Mouse (Mus musculus): ENCODE results near the gene Ppp1r12a. TPM values are rescaled to one million over a fixed set of nuclear protein-coding genes. Genes with fewer than 3 reads are reported as not detected.

The Ppp1r12a gene
- polyA plus RNA-seq, 1 experiment from 2014 or later = 101 TPM

- H3K36me3 ChIP-seq (ENCODE audit: control insufficient read depth, insufficient read depth, low read length) = no peaks in the 10 kb centered on the region
Observed at GRCm38 (mm10) chr10:108174107-108174506, 12.1 kb downstream of the Ppp1r12a start.

DNA sequence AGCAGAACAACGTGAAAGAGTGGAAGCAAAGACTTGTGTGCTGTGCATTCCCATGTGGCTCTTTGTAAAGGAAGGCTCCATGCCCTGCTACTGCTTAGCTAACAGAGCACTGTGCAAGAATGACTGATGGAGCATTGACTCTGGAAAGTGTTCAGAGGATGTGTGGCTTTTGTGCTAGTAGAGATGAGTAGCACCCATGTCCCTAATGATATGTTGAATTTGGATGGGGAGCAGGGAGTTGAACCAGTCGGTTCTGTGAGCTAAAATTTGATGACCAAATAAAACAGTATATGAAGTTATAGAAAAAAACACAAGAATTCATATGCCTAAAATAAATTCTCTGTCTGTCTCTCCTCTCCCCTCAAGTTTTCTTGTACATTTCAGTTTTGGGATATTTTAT lies 13.9 kb downstream of the Ppp1r12a start:
- no peak overlapping the region for H3K27ac ChIP-seq (ENCODE audit: low read length)
- H3K36me3 ChIP-seq (ENCODE audit: control insufficient read depth, insufficient read depth, low read length) = no peaks in the 10 kb centered on the region
- ATAC-seq = no peak
- H3K27me3 ChIP-seq (replicated peaks; ENCODE audit: control insufficient read depth, insufficient read depth, low read length) = no peaks in the 10 kb centered on the region
- peaks cover 24% of the 10 kb centered on the region for H3K4me1 ChIP-seq (ENCODE audit: control insufficient read depth, insufficient read depth, low read length)
- H3K9me3 ChIP-seq (ENCODE audit: control insufficient read depth, low read length) = no peaks in the 10 kb centered on the region
- 65% methylated on average over 2 of the region's 2 CpGs for WGBS
- no peak overlapping the region for H3K4me2 ChIP-seq (ENCODE audit: low read depth, low read length)
- H3K9ac ChIP-seq (ENCODE audit: low read depth, low read length) = no peak overlapping the region
- H3K4me3 ChIP-seq (ENCODE audit: low read length) = no peak overlapping the region

More at GRCm38 (mm10) chr10:108174107-108174506, 12.1 kb downstream of the Ppp1r12a start:
- H3K27ac ChIP-seq (ENCODE audit: low read length) = no peak overlapping the region
- 75% methylated on average over 5 of the region's 5 CpGs for WGBS
- H3K4me3 ChIP-seq (ENCODE audit: low read length) = no peak overlapping the region
- H3K9ac ChIP-seq (ENCODE audit: low read depth, low read length) = no peak overlapping the region
- no peaks in the 10 kb centered on the region for H3K27me3 ChIP-seq (replicated peaks; ENCODE audit: control insufficient read depth, insufficient read depth, low read length)
- no peak overlapping the region for H3K4me2 ChIP-seq (ENCODE audit: low read depth, low read length)
- no peaks in the 10 kb centered on the region for H3K9me3 ChIP-seq (ENCODE audit: control insufficient read depth, low read length)
- peaks cover 25% of the 10 kb centered on the region for H3K4me1 ChIP-seq (ENCODE audit: control insufficient read depth, insufficient read depth, low read length)
- peak; percentile 49 for ATAC-seq

- Histone ChIP-seq H3K36me3 (ENCODE audit: control insufficient read depth, insufficient read depth, low read length) (no peaks in the 10 kb centered on the region), H3K4me1 (ENCODE audit: control insufficient read depth, insufficient read depth, low read length) (peaks cover 10% of the 10 kb centered on the region), H3K9ac (ENCODE audit: low read depth, low read length) (no peak overlapping the region), H3K27me3 (replicated peaks; ENCODE audit: control insufficient read depth, insufficient read depth, low read length) (no peaks in the 10 kb centered on the region), H3K9me3 (ENCODE audit: control insufficient read depth, low read length) (no peaks in the 10 kb centered on the region), H3K4me2 (ENCODE audit: low read depth, low read length) (no peak overlapping the region), H3K4me3 (ENCODE audit: low read length) (no peak overlapping the region), H3K27ac (ENCODE audit: low read length) (no peak overlapping the region)
- WGBS = 88% methylated on average over 6 of the region's 6 CpGs
- no peak for ATAC-seq
Observed at GRCm38 (mm10) chr10:108178285-108178848, 16.4 kb downstream of the Ppp1r12a start.

DNA sequence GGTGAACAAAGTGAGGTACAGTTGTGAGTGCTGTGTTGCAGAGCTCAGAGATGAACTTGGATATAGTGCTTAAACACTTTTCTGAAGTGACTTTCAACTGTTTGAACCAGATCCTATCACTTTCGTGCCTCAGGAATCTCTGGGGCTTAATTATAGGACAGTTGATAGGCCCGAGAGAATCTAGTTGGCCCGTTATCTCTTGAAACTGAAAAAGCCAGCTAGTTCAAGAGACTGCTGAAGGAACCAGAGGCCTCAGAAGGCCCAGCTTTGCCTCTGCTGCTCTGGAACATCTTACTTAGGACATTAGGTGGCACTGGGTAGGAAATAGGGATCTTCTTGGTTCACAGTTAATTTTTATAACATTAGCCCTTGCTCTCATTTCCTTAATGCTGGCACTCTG lies 17.4 kb downstream of the Ppp1r12a start:
- no peaks in the 10 kb centered on the region for H3K27me3 ChIP-seq (replicated peaks; ENCODE audit: control insufficient read depth, insufficient read depth, low read length)
- H3K4me2 ChIP-seq (ENCODE audit: low read depth, low read length) = no peak overlapping the region
- no peak overlapping the region for H3K27ac ChIP-seq (ENCODE audit: low read length)
- WGBS = 58% methylated on average over 3 of the region's 3 CpGs
- no peak overlapping the region for H3K4me3 ChIP-seq (ENCODE audit: low read length)
- H3K36me3 ChIP-seq (ENCODE audit: control insufficient read depth, insufficient read depth, low read length) = no peaks in the 10 kb centered on the region
- H3K9me3 ChIP-seq (ENCODE audit: control insufficient read depth, low read length) = no peaks in the 10 kb centered on the region
- H3K4me1 ChIP-seq (ENCODE audit: control insufficient read depth, insufficient read depth, low read length) = peaks cover 5% of the 10 kb centered on the region; the same call in 1 of the 2 replicates
- H3K9ac ChIP-seq (ENCODE audit: low read depth, low read length) = no peak overlapping the region
- ATAC-seq = no peak

GRCm38 (mm10) chr10:108180313-108180712 lies 18.3 kb downstream of the Ppp1r12a start:
- H3K9ac ChIP-seq (ENCODE audit: low read depth, low read length) = no peak overlapping the region

GRCm38 (mm10) chr10:108181893-108182292 lies 19.9 kb downstream of the Ppp1r12a start:
- Histone ChIP-seq H3K27me3 (replicated peaks; ENCODE audit: control insufficient read depth, insufficient read depth, low read length) (no peaks in the 10 kb centered on the region), H3K27ac (ENCODE audit: low read length) (no peak overlapping the region), H3K4me1 (ENCODE audit: control insufficient read depth, insufficient read depth, low read length) (peaks cover 6% of the 10 kb centered on the region; the same call in 1 of the 2 replicates), H3K36me3 (ENCODE audit: control insufficient read depth, insufficient read depth, low read length) (no peaks in the 10 kb centered on the region), H3K9ac (ENCODE audit: low read depth, low read length) (no peak overlapping the region), H3K4me2 (ENCODE audit: low read depth, low read length) (no peak overlapping the region), H3K4me3 (ENCODE audit: low read length) (no peak overlapping the region), H3K9me3 (ENCODE audit: control insufficient read depth, low read length) (no peaks in the 10 kb centered on the region)
- no peak for ATAC-seq
- 81% methylated on average over 3 of the region's 3 CpGs for WGBS

More at GRCm38 (mm10) chr10:108180313-108180712, 18.3 kb downstream of the Ppp1r12a start:
- H3K9me3 ChIP-seq (ENCODE audit: control insufficient read depth, low read length) = no peaks in the 10 kb centered on the region
- no peak overlapping the region for H3K27ac ChIP-seq (ENCODE audit: low read length)
- no peaks in the 10 kb centered on the region for H3K27me3 ChIP-seq (replicated peaks; ENCODE audit: control insufficient read depth, insufficient read depth, low read length)
- peaks cover 4% of the 10 kb centered on the region; the same call in 1 of the 2 replicates for H3K4me1 ChIP-seq (ENCODE audit: control insufficient read depth, insufficient read depth, low read length)
- H3K4me3 ChIP-seq (ENCODE audit: low read length) = no peak overlapping the region
- no peak overlapping the region for H3K4me2 ChIP-seq (ENCODE audit: low read depth, low read length)
- no peaks in the 10 kb centered on the region for H3K36me3 ChIP-seq (ENCODE audit: control insufficient read depth, insufficient read depth, low read length)
- WGBS = 89% methylated on average over 2 of the region's 2 CpGs
- ATAC-seq = no peak

DNA sequence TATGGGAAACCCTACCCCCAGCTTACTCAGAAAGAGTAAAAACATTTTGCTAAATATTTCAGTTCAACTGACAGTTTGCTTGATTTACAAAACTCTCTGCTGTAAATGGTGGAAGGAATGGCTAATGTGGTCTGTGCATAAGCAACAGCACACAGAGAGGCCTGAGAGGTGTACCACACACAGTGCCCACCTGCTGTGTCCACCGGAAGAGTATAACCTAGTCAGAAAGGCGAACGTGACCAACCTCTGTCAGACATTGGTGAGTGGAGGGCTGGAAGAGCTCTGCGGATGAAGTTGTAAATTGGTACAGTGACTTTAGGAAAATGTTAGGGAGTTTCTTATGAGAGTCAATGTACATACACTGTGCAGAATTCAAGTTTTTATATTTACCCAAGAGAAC lies 20.4 kb downstream of the Ppp1r12a start:
- Histone ChIP-seq H3K9ac (ENCODE audit: low read depth, low read length) (no peak overlapping the region), H3K36me3 (ENCODE audit: control insufficient read depth, insufficient read depth, low read length) (no peaks in the 10 kb centered on the region), H3K4me3 (ENCODE audit: low read length) (no peak overlapping the region), H3K9me3 (ENCODE audit: control insufficient read depth, low read length) (no peaks in the 10 kb centered on the region), H3K27ac (ENCODE audit: low read length) (no peak overlapping the region), H3K27me3 (replicated peaks; ENCODE audit: control insufficient read depth, insufficient read depth, low read length) (no peaks in the 10 kb centered on the region), H3K4me1 (ENCODE audit: control insufficient read depth, insufficient read depth, low read length) (peaks cover 6% of the 10 kb centered on the region; the same call in 1 of the 2 replicates), H3K4me2 (ENCODE audit: low read depth, low read length) (no peak overlapping the region)
- 78% methylated on average over 4 of the region's 4 CpGs for WGBS
- ATAC-seq = no peak

- Histone ChIP-seq H3K4me1 (ENCODE audit: control insufficient read depth, insufficient read depth, low read length) (peaks cover 7% of the 10 kb centered on the region; the same call in 1 of the 2 replicates), H3K9me3 (ENCODE audit: control insufficient read depth, low read length) (no peaks in the 10 kb centered on the region), H3K9ac (ENCODE audit: low read depth, low read length) (no peak overlapping the region), H3K36me3 (ENCODE audit: control insufficient read depth, insufficient read depth, low read length) (no peaks in the 10 kb centered on the region; the same call in 1 of the 2 replicates), H3K4me3 (ENCODE audit: low read length) (no peak overlapping the region), H3K27ac (ENCODE audit: low read length) (no peak overlapping the region), H3K4me2 (ENCODE audit: low read depth, low read length) (no peak overlapping the region), H3K27me3 (replicated peaks; ENCODE audit: control insufficient read depth, insufficient read depth, low read length) (no peaks in the 10 kb centered on the region)
- no peak for ATAC-seq
- 68% methylated on average over 8 of the region's 8 CpGs for WGBS
Observed at GRCm38 (mm10) chr10:108184763-108185162, 22.8 kb downstream of the Ppp1r12a start.

GRCm38 (mm10) chr10:108185265-108185664 lies 23.3 kb downstream of the Ppp1r12a start:
- WGBS = 71% methylated on average over 3 of the region's 3 CpGs
- Histone ChIP-seq H3K9me3 (ENCODE audit: control insufficient read depth, low read length) (no peaks in the 10 kb centered on the region), H3K4me2 (ENCODE audit: low read depth, low read length) (no peak overlapping the region), H3K27ac (ENCODE audit: low read length) (no peak overlapping the region), H3K36me3 (ENCODE audit: control insufficient read depth, insufficient read depth, low read length) (no peaks in the 10 kb centered on the region; the same call in 1 of the 2 replicates), H3K4me3 (ENCODE audit: low read length) (no peak overlapping the region), H3K9ac (ENCODE audit: low read depth, low read length) (no peak overlapping the region), H3K4me1 (ENCODE audit: control insufficient read depth, insufficient read depth, low read length) (peaks cover 7% of the 10 kb centered on the region; the same call in 1 of the 2 replicates), H3K27me3 (replicated peaks; ENCODE audit: control insufficient read depth, insufficient read depth, low read length) (no peaks in the 10 kb centered on the region)
- 0 out of 2 replicates have a peak, but pooled peaks have one; percentile 27 for ATAC-seq

Measured in intestine, embryonic 16.5 days (tissue).